Mouse (Mus musculus) liver, adult 2 months (tissue): Measurements from ENCODE around the gene Naa38.

Experiments used
- CTCF ChIP-seq: fragments of 200-500 bp; IDR thresholded peaks from 2 replicates; pipeline ENCODE4 v1.5.1; 2011; ENCODE audit warnings: low read depth, low read length, control low read depth
- POLR2A ChIP-seq: fragments of 200-500 bp; IDR thresholded peaks from 2 replicates; pipeline ENCODE4 v1.6.1; 2011; ENCODE audit warnings: low read length, control low read depth; ENCODE audit not compliant: insufficient read depth; ENCODE audit errors: extremely low read depth

- TF ChIP-seq CTCF, result no peak
- no peak for TF ChIP-seq POLR2A
Measured at GRCm38 (mm10) chr11:69365722-69366121, 29.6 kb upstream of the Naa38 start.
